Comparison of ENCODE assay signal across 9 mouse cellular contexts in genomic region chr6:55039446-55039783, GRCm38 (mm10). TPM values are rescaled to one million over a fixed set of nuclear protein-coding genes. Genes with fewer than 3 reads are reported as not detected.
DNase-seq lines count a peak whose midpoint lies in the region; ATAC-seq and TF ChIP-seq lines count a peak whose summit lies in the region.
"Had no signal": no experiment of that assay in that cellular context is flagged by ENCODE, and none has a peak within 500 bp of the region (broad histone marks: within the 10 kb centered on the region; RNA-seq: fewer than 3 reads in every experiment).

No protein-coding gene starts in this region.

- no peak for ATAC-seq in heart, embryonic 16.5 days (replicated peaks; ENCODE audit: extremely low read depth, insufficient read depth, low FRiP score)
- no peak for ATAC-seq in hindbrain, postnatal 0 days
- ATAC-seq in midbrain, embryonic 15.5 days (replicated peaks), result no peak

- no peak overlapping the region; the same call in 1 of the 2 replicates for H3K27ac ChIP-seq in heart, embryonic 16.5 days (ENCODE audit: low read length)
- no peak overlapping the region for H3K27ac ChIP-seq in bone marrow macrophage, adult 2 months (ENCODE audit: insufficient read depth, low read depth, low read length)
- H3K27ac ChIP-seq in hindbrain, postnatal 0 days, result no peak overlapping the region
- no peak overlapping the region for H3K27ac ChIP-seq in midbrain, embryonic 15.5 days

- no peaks in the 10 kb centered on the region for H3K9me3 ChIP-seq in heart, embryonic 16.5 days (replicated peaks; ENCODE audit: control insufficient read depth, low read length)
- no peaks in the 10 kb centered on the region for H3K9me3 ChIP-seq in hindbrain, postnatal 0 days (ENCODE audit: low read length)
- no peaks in the 10 kb centered on the region for H3K9me3 ChIP-seq in midbrain, embryonic 15.5 days

- H3K9ac ChIP-seq in heart, embryonic 16.5 days (ENCODE audit: low read length), result peak overlapping the region; percentile 92
- H3K9ac ChIP-seq in hindbrain, postnatal 0 days (replicated peaks; ENCODE audit: low read length), result no peak overlapping the region; the same call in 1 of the 2 replicates
- no peak overlapping the region for H3K9ac ChIP-seq in midbrain, embryonic 15.5 days

- H3K27me3 ChIP-seq in heart, embryonic 16.5 days (ENCODE audit: control insufficient read depth, insufficient read depth, low read length), result no peaks in the 10 kb centered on the region
- no peaks in the 10 kb centered on the region for H3K27me3 ChIP-seq in hindbrain, postnatal 0 days (ENCODE audit: insufficient read depth, low read length)
- 0 out of 2 replicates have a peak, but pooled peaks cover 4% of the 10 kb centered on the region for H3K27me3 ChIP-seq in midbrain, embryonic 15.5 days (replicated peaks)

- no peaks in the 10 kb centered on the region for H3K36me3 ChIP-seq in heart, embryonic 16.5 days (ENCODE audit: control insufficient read depth, insufficient read depth)
- H3K36me3 ChIP-seq in hindbrain, postnatal 0 days (ENCODE audit: insufficient read depth, low read length), result no peaks in the 10 kb centered on the region
- no peaks in the 10 kb centered on the region for H3K36me3 ChIP-seq in midbrain, embryonic 15.5 days (replicated peaks)

- TF ChIP-seq POLR2A in bone marrow macrophage, adult 2 months (IDR thresholded peaks at IDR 0.05; ENCODE audit: borderline replicate concordance, low read depth, low read length), result no peak

- H3K4me3 ChIP-seq in heart, embryonic 16.5 days (ENCODE audit: low read length), result peak overlapping the region; percentile 69; the same call in 1 of the 2 replicates
- H3K4me3 ChIP-seq in bone marrow macrophage, adult 2 months (ENCODE audit: insufficient read depth, low read length), result peak overlapping the region; percentile 81
- H3K4me3 ChIP-seq in hindbrain, postnatal 0 days (ENCODE audit: low read length), result peak overlapping the region; percentile 93
- peak overlapping the region; percentile 99 for H3K4me3 ChIP-seq in midbrain, embryonic 15.5 days

- intact Hi-C loops in heart, postnatal 25 days (cut with DNase I), result no loop called here

- DNase-seq in heart, postnatal 25 days (ENCODE audit: low spot score), result no peak
- no peak for DNase-seq in hindbrain, postnatal 0 days (ENCODE audit: low spot score)
- no peak for DNase-seq in frontal cortex, postnatal 25 days (ENCODE audit: low spot score in 2 of 2)
- DNase-seq in T-cell, adult 2 months (ENCODE audit: low spot score), result no peak
- DNase-seq in urinary bladder, postnatal 25 days (ENCODE audit: low spot score), result no peak
- DNase-seq: layer of hippocampus, postnatal 36 days had no signal

- H3K4me1 ChIP-seq in heart, embryonic 16.5 days (ENCODE audit: control insufficient read depth, insufficient read depth, low read length), result peaks cover 13% of the 10 kb centered on the region
- peaks cover 10% of the 10 kb centered on the region for H3K4me1 ChIP-seq in bone marrow macrophage, adult 2 months (ENCODE audit: control insufficient read depth, insufficient read depth, low read length)
- H3K4me1 ChIP-seq in hindbrain, postnatal 0 days (ENCODE audit: insufficient read depth, low read length), result peaks cover 4% of the 10 kb centered on the region; the same call in 1 of the 2 replicates
- peaks cover 28% of the 10 kb centered on the region for H3K4me1 ChIP-seq in midbrain, embryonic 15.5 days

- peak overlapping the region; percentile 85 for H3K4me2 ChIP-seq in heart, embryonic 16.5 days (ENCODE audit: low read depth, low read length)
- H3K4me2 ChIP-seq in hindbrain, postnatal 0 days (ENCODE audit: low read depth, low read length), result peak overlapping the region; percentile 78
- H3K4me2 ChIP-seq in midbrain, embryonic 15.5 days, result peak overlapping the region; percentile 60

- 41% methylated on average over 6 of the region's 6 CpGs for WGBS in heart, embryonic 16.5 days
- WGBS in hindbrain, postnatal 0 days, result 81% methylated on average over 6 of the region's 6 CpGs
- 82% methylated on average over 6 of the region's 6 CpGs for WGBS in midbrain, embryonic 15.5 days

- no peak for TF ChIP-seq CTCF in bone marrow macrophage, adult 2 months (IDR thresholded peaks at IDR 0.05; ENCODE audit: low read depth, low read length)
- TF ChIP-seq CTCF in hindbrain, postnatal 0 days (IDR thresholded peaks at IDR 0.05; ENCODE audit: low read depth), result no peak

RNA-seq across cellular contexts. Expression of gene Gars, which starts 1.6 kb away (rescaled TPM):
- polyA plus RNA-seq in heart, embryonic 16.5 days (2015; fragmentation: Nextera tagmentation; extraction: Ambion mirVana), result 154 and 159 TPM in 2 replicates
- 10 to 100 TPM; 57.5 to 61.3 TPM for total RNA-seq in heart, postnatal 25 days (2021)
- 45.7 and 49.7 TPM in 2 replicates for polyA plus RNA-seq in bone marrow macrophage, adult 2 months (2012; ENCODE audit: insufficient read depth, insufficient read length, missing spikeins)
- 111 and 114 TPM in 2 replicates for total RNA-seq in hindbrain, postnatal 0 days (2014; rRNA removed)
- 186 and 192 TPM in 2 replicates for polyA plus RNA-seq in hindbrain, postnatal 0 days (2015; fragmentation: Nextera tagmentation; extraction: Ambion mirVana)
- polyA plus RNA-seq in midbrain, embryonic 15.5 days (2015; fragmentation: Nextera tagmentation; extraction: Ambion mirVana), result 216 and 219 TPM in 2 replicates

RNA-seq across cellular contexts. Expression of gene Ggct, which starts 46.7 kb away (rescaled TPM):
- polyA plus RNA-seq in heart, embryonic 16.5 days (2015; fragmentation: Nextera tagmentation; extraction: Ambion mirVana), result 5.6 and 8.1 TPM in 2 replicates
- total RNA-seq in heart, postnatal 25 days (2021), result 10 to 100 TPM; 21.8 to 26.1 TPM
- 5.1 and 8.7 TPM in 2 replicates for polyA plus RNA-seq in bone marrow macrophage, adult 2 months (2012; ENCODE audit: insufficient read depth, insufficient read length, missing spikeins)
- 8.5 and 15.2 TPM in 2 replicates for total RNA-seq in hindbrain, postnatal 0 days (2014; rRNA removed)
- polyA plus RNA-seq in hindbrain, postnatal 0 days (2015; fragmentation: Nextera tagmentation; extraction: Ambion mirVana), result 23.0 and 23.2 TPM in 2 replicates
- 11.9 and 12.3 TPM in 2 replicates for polyA plus RNA-seq in midbrain, embryonic 15.5 days (2015; fragmentation: Nextera tagmentation; extraction: Ambion mirVana)
